Mouse (Mus musculus) forebrain, embryonic 14.5 days (tissue): ENCODE data around the gene Rpl28. TPM values are rescaled to one million over a fixed set of nuclear protein-coding genes. Genes with fewer than 3 reads are reported as not detected.

ENCODE experiments used
- ATAC-seq: fragments of 200-750 bp; cut with Nextera tagmentation; 2 replicates; pipeline ENCODE4 v1.8.0; 2017; ENCODE audit warnings: mild to moderate bottlenecking, moderate library complexity
- DNase-seq: peaks from one replicate; pipeline ENCODE4 v3.0.0-alpha.2; 2015; ENCODE audit warnings: low spot score
- H3K27ac ChIP-seq: fragments of 300-500 bp; sonication (generic); 2 replicates; pipeline ENCODE4 v1.5.1; 2014; ENCODE audit warnings: low read depth, mild to moderate bottlenecking, control low read depth, low read length, moderate library complexity
- H3K27me3 ChIP-seq: fragments of 300-500 bp; sonication (generic); replicated peaks from 2 replicates; pipeline ENCODE4 v1.6.1; 2014; ENCODE audit warnings: low read length, control low read depth, mixed read lengths; ENCODE audit not compliant: control insufficient read depth, insufficient read depth
- H3K36me3 ChIP-seq: fragments of 300-500 bp; sonication (generic); 2 replicates; pipeline ENCODE4 v1.6.1; 2014; ENCODE audit warnings: low read length, control low read depth; ENCODE audit not compliant: control insufficient read depth, insufficient read depth
- H3K4me1 ChIP-seq: fragments of 300-500 bp; sonication (generic); 2 replicates; pipeline ENCODE4 v1.6.1; 2014; ENCODE audit warnings: antibody characterized with exemption, low read length, control low read depth; ENCODE audit not compliant: control insufficient read depth, insufficient read depth
- H3K4me2 ChIP-seq: fragments of 300-500 bp; sonication (generic); 2 replicates; pipeline ENCODE4 v1.6.1; 2014; ENCODE audit warnings: mild to moderate bottlenecking, control low read depth, low read length
- H3K4me3 ChIP-seq: fragments of 300-500 bp; sonication (generic); 2 replicates; pipeline ENCODE4 v1.5.1; 2014; ENCODE audit warnings: low read depth, low read length, control low read depth
- H3K9ac ChIP-seq: fragments of 300-500 bp; sonication (generic); 2 replicates; pipeline ENCODE4 v1.6.1; 2014; ENCODE audit warnings: mild to moderate bottlenecking, low read length, control low read depth, moderate library complexity
- H3K9me3 ChIP-seq: fragments of 300-500 bp; sonication (generic); replicated peaks from 2 replicates; pipeline ENCODE4 v1.6.1; 2016; ENCODE audit warnings: low read length, control low read depth, mixed read lengths; ENCODE audit not compliant: control insufficient read depth
- WGBS: fragments of 180-500 bp; shearing (Covaris S2); extraction: QIAGEN DNeasy Blood & Tissue Kit; methylation state at CpG from one replicate; pipeline ENCODE4 v1.1.7; 2014; 5-methylcytosine and 5-hydroxymethylcytosine counted together
- polyA plus RNA-seq: library from polyadenylated mRNA; unstranded; fragments of >200 nt; fragmentation: Nextera tagmentation; extraction: Ambion mirVana; gene quantifications from 2 replicates; pipeline ENCODE4 v1.2.1, GENCODE M21; 2014

Rpl28 gene
- polyA plus RNA-seq, 1 experiment from 2014 or later, result 182 TPM

DNA sequence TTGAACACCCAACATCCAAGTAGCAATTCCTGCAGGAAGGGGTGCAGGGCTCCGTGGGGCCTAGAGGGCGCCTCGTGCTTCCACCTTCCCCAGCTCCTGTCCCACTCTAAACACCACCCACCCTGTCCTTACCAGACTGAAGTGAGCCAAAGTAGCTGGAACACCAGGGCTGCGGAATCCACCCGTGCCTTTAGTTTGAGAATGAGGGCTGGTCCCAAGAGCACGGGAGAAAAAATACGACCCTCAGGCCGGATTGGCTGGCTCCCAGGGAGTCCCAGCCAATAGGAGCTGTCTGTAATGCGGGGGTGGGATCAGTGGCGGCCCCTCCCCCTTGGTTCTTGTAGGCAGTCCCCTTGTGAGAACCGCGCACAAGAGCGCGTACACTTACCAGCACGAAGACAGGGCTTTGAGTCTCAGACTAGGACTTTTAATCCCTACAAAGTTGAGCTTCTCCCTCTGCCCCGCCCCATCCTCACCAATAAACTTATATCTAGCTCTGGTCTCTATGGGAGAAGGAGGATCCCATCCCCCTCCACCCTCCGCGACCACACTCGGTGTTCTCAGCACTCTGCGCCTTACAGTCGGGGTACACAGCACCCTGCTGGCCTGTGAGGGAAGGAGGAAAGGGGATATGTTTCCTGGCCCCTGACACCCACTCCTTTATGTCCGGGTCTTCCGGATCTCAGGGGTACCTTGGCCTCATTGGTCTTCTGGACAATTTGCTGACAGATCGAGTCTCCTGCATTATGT lies 39.7 kb upstream of the Rpl28 start, which contains the start of gene Cox6b2:
Gene Cox6b2 (minus strand): TSS at position 274 of the 750 bp plus-strand sequence.
- Histone ChIP-seq H3K27ac (no peak within 1 kb of the TSS), H3K27me3 (no peaks in the 10 kb centered on the region), H3K36me3 (no peaks in the 10 kb centered on the region; the same call in 1 of the 2 replicates), H3K9me3 (no peaks in the 10 kb centered on the region), H3K4me1 (peaks cover 11% of the 10 kb centered on the region), H3K4me3 (peak within 1 kb of the TSS; percentile 11; the same call in 1 of the 2 replicates), H3K9ac (no peak within 1 kb of the TSS), H3K4me2 (peak within 1 kb of the TSS; percentile 39)
- 3% methylated on average over 24 of the region's 24 CpGs for WGBS
- peak; percentile 94 for ATAC-seq
- DNase-seq, result peak; percentile 90

DNA sequence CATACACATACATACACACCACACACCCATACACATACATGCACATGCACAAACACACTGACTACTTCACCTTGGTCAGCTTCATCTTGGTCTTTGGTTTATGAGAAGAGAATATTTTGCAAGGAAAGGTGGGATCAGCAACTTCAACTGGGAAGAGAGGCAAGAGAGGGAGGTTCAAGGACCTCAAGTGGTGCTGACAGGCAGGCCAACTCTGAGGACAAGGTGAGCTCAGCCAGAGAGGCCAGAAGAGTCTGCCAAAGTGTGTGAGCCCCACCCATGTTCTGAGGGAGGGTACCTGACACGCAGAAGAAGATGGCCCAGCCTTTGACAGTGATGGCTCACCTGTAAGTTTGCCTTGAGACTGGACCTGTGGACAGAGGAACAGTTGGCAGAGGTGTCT lies 33.0 kb upstream of the Rpl28 start:
- H3K4me2 ChIP-seq, result no peak overlapping the region
- ATAC-seq (no peak), DNase-seq (no peak)
- H3K27ac ChIP-seq, result no peak overlapping the region
- H3K36me3 ChIP-seq, result no peaks in the 10 kb centered on the region
- H3K9ac ChIP-seq, result no peak overlapping the region
- 38% methylated on average over 1 of the region's 1 CpGs for WGBS
- no peaks in the 10 kb centered on the region for H3K4me1 ChIP-seq
- H3K4me3 ChIP-seq, result no peak overlapping the region
- no peaks in the 10 kb centered on the region for H3K27me3 ChIP-seq
- H3K9me3 ChIP-seq, result no peaks in the 10 kb centered on the region

GRCm38 (mm10) chr7:4764946-4765710 lies 27.5 kb upstream of the Rpl28 start:
- Histone ChIP-seq H3K4me2 (no peak overlapping the region), H3K9ac (no peak overlapping the region; the same call in 1 of the 2 replicates), H3K4me3 (no peak overlapping the region), H3K4me1 (0 out of 2 replicates have a peak, but pooled peaks cover 3% of the 10 kb centered on the region), H3K9me3 (no peaks in the 10 kb centered on the region), H3K36me3 (no peaks in the 10 kb centered on the region), H3K27ac (no peak overlapping the region), H3K27me3 (no peaks in the 10 kb centered on the region)
- no peak for ATAC-seq
- peak; percentile 56 for DNase-seq
- 4% methylated on average over 4 of the region's 4 CpGs for WGBS

- Histone ChIP-seq H3K36me3 (no peaks in the 10 kb centered on the region), H3K27me3 (peaks cover 9% of the 10 kb centered on the region), H3K9me3 (no peaks in the 10 kb centered on the region), H3K4me3 (no peak within 1 kb of the TSS), H3K27ac (no peak within 1 kb of the TSS), H3K4me2 (no peak within 1 kb of the TSS), H3K4me1 (no peaks in the 10 kb centered on the region), H3K9ac (no peak within 1 kb of the TSS)
- WGBS, result 85% methylated on average over 3 of the region's 5 CpGs
- ATAC-seq (no peak), DNase-seq (no peak)
Measured at GRCm38 (mm10) chr7:4771202-4771601, 21.5 kb upstream of the Rpl28 start, which contains the start of gene Fam71e2. Gene Fam71e2 (minus strand): TSS chr7:4771302.

DNA sequence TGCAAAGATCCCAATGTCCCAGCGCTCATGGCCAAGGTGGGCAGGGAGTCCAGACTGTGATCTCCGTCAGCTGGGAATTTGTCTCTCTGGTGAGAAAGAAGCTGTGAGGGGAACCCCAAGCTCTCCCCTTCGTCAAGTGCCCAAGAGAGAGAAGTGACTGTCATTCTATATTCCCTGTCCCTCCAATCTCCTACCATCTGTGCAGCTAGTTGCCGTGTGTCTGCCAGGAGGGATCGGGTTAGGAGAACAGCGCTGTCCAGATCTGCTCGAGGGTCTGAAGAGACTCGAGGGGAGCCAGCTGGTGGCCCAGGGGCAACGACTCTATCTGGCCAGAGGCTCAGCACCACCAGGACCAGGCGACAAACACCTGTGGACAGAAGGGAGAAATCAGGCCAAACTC lies 16.5 kb upstream of the Rpl28 start:
- ATAC-seq (no peak), DNase-seq (no peak)
- 0 out of 2 replicates have a peak, but pooled peaks cover 3% of the 10 kb centered on the region for H3K4me1 ChIP-seq
- no peaks in the 10 kb centered on the region for H3K36me3 ChIP-seq
- H3K27ac ChIP-seq, result no peak overlapping the region
- 57% methylated on average over 10 of the region's 10 CpGs for WGBS
- no peak overlapping the region for H3K9ac ChIP-seq
- H3K4me2 ChIP-seq, result no peak overlapping the region
- H3K27me3 ChIP-seq, result peaks cover 35% of the 10 kb centered on the region
- no peaks in the 10 kb centered on the region for H3K9me3 ChIP-seq
- no peak overlapping the region for H3K4me3 ChIP-seq

DNA sequence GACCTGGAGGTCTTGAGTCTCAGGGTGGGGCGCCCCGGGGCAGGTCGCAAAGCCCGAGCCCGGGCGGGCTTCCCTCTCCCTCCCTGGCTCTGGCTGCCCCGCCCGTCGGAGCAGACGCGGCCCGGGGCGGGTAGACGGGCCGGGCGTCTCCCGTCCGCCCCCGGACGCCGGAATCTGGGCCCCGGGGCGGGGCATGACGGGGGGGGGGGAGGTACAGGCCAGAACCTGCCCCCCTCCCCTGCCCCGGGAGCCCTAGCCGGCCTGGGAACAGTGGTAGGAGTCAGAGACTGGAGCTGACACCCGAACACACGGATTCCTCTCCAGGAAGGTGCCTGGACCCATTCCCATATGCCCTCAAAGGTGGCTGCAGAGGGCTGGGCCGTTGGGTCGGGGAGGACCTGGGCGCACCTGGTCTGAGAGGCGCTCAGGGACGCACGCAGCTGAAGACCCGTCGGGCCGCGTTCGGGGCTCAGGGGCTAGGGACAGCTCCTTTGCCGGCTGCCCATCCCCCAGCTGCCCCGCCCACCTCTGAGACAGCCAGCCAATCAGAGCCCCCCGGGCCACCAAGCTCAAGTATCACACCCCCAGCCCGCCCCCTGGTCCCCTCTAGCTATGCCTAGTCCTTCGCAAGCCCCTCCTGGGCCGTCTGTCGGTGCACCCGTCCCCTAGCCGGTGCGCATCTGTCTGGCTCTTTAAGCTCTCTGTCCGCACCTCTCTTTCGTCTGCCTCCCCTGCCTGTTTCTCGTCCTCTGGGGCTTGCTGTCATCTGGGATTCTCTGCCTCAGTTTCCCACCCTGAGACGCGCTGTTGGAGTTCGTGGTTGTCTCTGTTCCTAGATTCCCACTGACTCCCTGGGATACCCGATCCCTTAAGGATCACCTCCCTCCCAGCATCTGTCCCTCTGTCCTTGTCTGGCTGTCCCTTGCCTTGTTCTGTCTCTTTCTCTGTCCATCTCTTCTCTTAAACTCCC lies 15.5 kb upstream of the Rpl28 start:
- Histone ChIP-seq H3K4me3 (peak overlapping the region; percentile 32), H3K36me3 (no peaks in the 10 kb centered on the region), H3K4me1 (0 out of 2 replicates have a peak, but pooled peaks cover 3% of the 10 kb centered on the region), H3K9ac (peak overlapping the region; percentile 41), H3K4me2 (peak overlapping the region; percentile 49), H3K27me3 (peaks cover 35% of the 10 kb centered on the region), H3K27ac (no peak overlapping the region), H3K9me3 (no peaks in the 10 kb centered on the region)
- ATAC-seq (peak; percentile 83), DNase-seq (peak; percentile 73)
- 1% methylated on average over 40 of the region's 56 CpGs for WGBS

GRCm38 (mm10) chr7:4777851-4778637 lies 14.6 kb upstream of the Rpl28 start:
- WGBS, result 3% methylated on average over 16 of the region's 20 CpGs
- no peak for ATAC-seq

DNA sequence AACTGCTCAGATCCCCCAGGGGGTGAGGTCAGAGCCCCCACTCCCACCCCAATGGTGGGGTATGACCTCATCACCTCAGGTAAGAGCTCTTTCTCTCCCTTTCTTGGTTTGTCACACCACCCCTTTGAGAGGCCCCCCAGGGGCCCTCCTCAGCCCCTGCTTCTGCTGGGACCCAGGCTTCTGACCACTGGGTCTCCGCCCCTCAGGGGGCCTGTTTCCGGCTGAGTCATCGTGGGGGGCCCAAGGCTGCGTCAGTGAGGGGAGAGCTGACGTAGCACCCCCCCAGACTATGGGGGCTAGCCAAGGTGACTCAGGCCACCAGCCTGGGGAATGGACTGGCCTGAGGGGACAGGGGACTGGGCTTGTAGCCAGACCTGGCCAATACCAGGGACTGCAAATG lies 12.8 kb upstream of the Rpl28 start:
- Histone ChIP-seq H3K27ac (no peak overlapping the region), H3K9me3 (no peaks in the 10 kb centered on the region), H3K4me2 (no peak overlapping the region), H3K4me1 (0 out of 2 replicates have a peak, but pooled peaks cover 3% of the 10 kb centered on the region), H3K27me3 (peaks cover 35% of the 10 kb centered on the region), H3K36me3 (no peaks in the 10 kb centered on the region), H3K4me3 (no peak overlapping the region), H3K9ac (no peak overlapping the region)
- DNase-seq (no peak), ATAC-seq (no peak)
- 39% methylated on average over 5 of the region's 5 CpGs for WGBS

More at GRCm38 (mm10) chr7:4777851-4778637, 14.6 kb upstream of the Rpl28 start:
- DNase-seq, result no peak
- Histone ChIP-seq H3K27me3 (peaks cover 35% of the 10 kb centered on the region), H3K9ac (no peak overlapping the region), H3K4me2 (no peak overlapping the region), H3K27ac (no peak overlapping the region), H3K36me3 (no peaks in the 10 kb centered on the region), H3K9me3 (no peaks in the 10 kb centered on the region), H3K4me3 (no peak overlapping the region), H3K4me1 (0 out of 2 replicates have a peak, but pooled peaks cover 3% of the 10 kb centered on the region)
